Mouse (Mus musculus): Measurements from ENCODE around the gene Pcnp.
"Not testable (repeated sequence)": the region's sequence is repeated elsewhere in the genome, so short reads cannot be mapped to it uniquely, and the experiment has no call there.

Pcnp gene

GRCm38 (mm10) chr16:56029661-56030082 lies at the start of gene Pcnp:
TSS of gene Pcnp (minus strand) at chr16:56029739.
- DNase-seq (ENCODE audit: low spot score in 2 of 2): peak; percentile 99

- no peak for DNase-seq (ENCODE audit: low spot score in 2 of 2)
Measured at GRCm38 (mm10) chr16:56076121-56076869, 46.8 kb upstream of the Pcnp start.

GRCm38 (mm10) chr16:56075222-56076111 lies 45.9 kb upstream of the Pcnp start:
- DNase-seq (ENCODE audit: low spot score in 2 of 2): peak; percentile 89 to 90

GRCm38 (mm10) chr16:56074565-56074964 lies 45.0 kb upstream of the Pcnp start:
- no peak for DNase-seq (ENCODE audit: low spot score in 2 of 2)

GRCm38 (mm10) chr16:56074122-56074521 lies 44.6 kb upstream of the Pcnp start:
- no peak for DNase-seq (ENCODE audit: low spot score in 2 of 2)

GRCm38 (mm10) chr16:56073150-56073549 lies 43.6 kb upstream of the Pcnp start:
- DNase-seq (ENCODE audit: low spot score in 2 of 2): not testable (repeated sequence)

GRCm38 (mm10) chr16:56072533-56072932 lies 43.0 kb upstream of the Pcnp start:
- no peak for DNase-seq (ENCODE audit: low spot score in 2 of 2)

- no peak for DNase-seq (ENCODE audit: low spot score in 2 of 2)
Measured at GRCm38 (mm10) chr16:56071317-56072232, 42.0 kb upstream of the Pcnp start.

GRCm38 (mm10) chr16:56068523-56069070 lies 39.1 kb upstream of the Pcnp start:
- no peak for DNase-seq (ENCODE audit: low spot score in 2 of 2)

GRCm38 (mm10) chr16:56066113-56066512 lies 36.6 kb upstream of the Pcnp start:
- DNase-seq (ENCODE audit: low spot score in 2 of 2): no peak

- DNase-seq (ENCODE audit: low spot score in 2 of 2): peak; percentile 77 to 83
Measured at GRCm38 (mm10) chr16:56064334-56064990, 34.9 kb upstream of the Pcnp start.

GRCm38 (mm10) chr16:56062981-56063380 lies 33.4 kb upstream of the Pcnp start:
- DNase-seq (ENCODE audit: low spot score in 2 of 2): no peak

GRCm38 (mm10) chr16:56061995-56062594 lies 32.6 kb upstream of the Pcnp start:
- no peak for DNase-seq (ENCODE audit: low spot score in 2 of 2)

GRCm38 (mm10) chr16:56058151-56058550 lies 28.6 kb upstream of the Pcnp start:
- no peak for DNase-seq (ENCODE audit: low spot score in 2 of 2)

- DNase-seq (ENCODE audit: low spot score in 2 of 2): peak in 1 of 2 experiments; percentile 35
Measured at GRCm38 (mm10) chr16:56056944-56057590, 27.5 kb upstream of the Pcnp start.

GRCm38 (mm10) chr16:56055911-56056310 lies 26.4 kb upstream of the Pcnp start:
- no peak for DNase-seq (ENCODE audit: low spot score in 2 of 2)

- DNase-seq (ENCODE audit: low spot score in 2 of 2): not testable (repeated sequence)
Measured at GRCm38 (mm10) chr16:56048038-56048437, 18.5 kb upstream of the Pcnp start, which contains the start of gene Senp7. TSS of gene Senp7 (plus strand) at chr16:56048338.

GRCm38 (mm10) chr16:56038090-56038489 lies 8.6 kb upstream of the Pcnp start:
- DNase-seq (ENCODE audit: low spot score in 2 of 2): no peak

GRCm38 (mm10) chr16:56037138-56038010 lies 7.8 kb upstream of the Pcnp start, which contains the start of gene Trmt10c:
TSS of gene Trmt10c (minus strand) at chr16:56037819.
- peak; percentile 95 to 96 for DNase-seq (ENCODE audit: low spot score in 2 of 2)
